Mouse (Mus musculus) left cerebral cortex, adult 2 months (tissue): ENCODE measurements at regions not wholly inside any gene's neighbourhood (a gene's known extent, or its start where the extent isn't known, plus 50 kb on each side); places are given as distances from the start of the nearest gene placed in this dataset.

Experiments used
- DNase-seq, 2 experiments: peaks; one replicate each; pipeline ENCODE4 v3.0.0; 2021 to 2022; ENCODE audit warnings: low spot score in 2 of 2, mixed read lengths in 1 of 2; ENCODE audit errors: extremely low spot score in 1 of 2
- H3K27ac ChIP-seq: fragments of 200-600 bp; 2 replicates; pipeline ENCODE4 v1.8.1; 2022
- H3K4me3 ChIP-seq: fragments of 200-600 bp; 2 replicates; pipeline ENCODE4 v1.8.1; 2022
- CTCF ChIP-seq: fragments of 200-600 bp; IDR thresholded peaks from 2 replicates; pipeline ENCODE4 v1.8.1; 2022; ENCODE audit warnings: antibody characterized with exemption, mild to moderate bottlenecking, moderate library complexity
- intact Hi-C: fragments of 180-260 bp; cut with DNase I; formaldehyde crosslinking; loops from one replicate; pipeline ENCODE4 v1.15.1; 2025

GRCm38 (mm10) chr6:49893113-49893512 is 70.6 kb downstream of the Npy start:
- no peak for DNase-seq
- H3K27ac ChIP-seq: no peak overlapping the region
- H3K4me3 ChIP-seq: no peak overlapping the region
- intact Hi-C loops: no loop called here
- no peak for TF ChIP-seq CTCF

- DNase-seq: no peak
- no peak overlapping the region for H3K27ac ChIP-seq
- no peak overlapping the region for H3K4me3 ChIP-seq
- TF ChIP-seq CTCF: no peak
- intact Hi-C loops: no loop called here
Observed at GRCm38 (mm10) chr6:49899146-49899545, 76.6 kb downstream of the Npy start.

GRCm38 (mm10) chr6:49901512-49901911 is 79.0 kb downstream of the Npy start:
- Histone ChIP-seq H3K4me3 (no peak overlapping the region), H3K27ac (no peak overlapping the region)
- no peak for TF ChIP-seq CTCF
- intact Hi-C loops: no loop called here
- DNase-seq: no peak

- intact Hi-C loops: no loop called here
- no peak for DNase-seq
- H3K27ac ChIP-seq: no peak overlapping the region
- no peak for TF ChIP-seq CTCF
- H3K4me3 ChIP-seq: no peak overlapping the region
Observed at GRCm38 (mm10) chr6:49904001-49904400, 81.5 kb downstream of the Npy start.

- no peak for TF ChIP-seq CTCF
- Histone ChIP-seq H3K4me3 (no peak overlapping the region), H3K27ac (no peak overlapping the region)
- DNase-seq: no peak
- intact Hi-C loops: no loop called here
Observed at GRCm38 (mm10) chr6:49906456-49906855, 83.9 kb downstream of the Npy start.

- intact Hi-C loops: loop anchor here (1.0 kb wide), 2 partner anchors 203 to 400 kb away; no protein-coding TSS in a partner anchor
- DNase-seq: peak; percentile 20 to 28
- H3K4me3 ChIP-seq: no peak overlapping the region
- TF ChIP-seq CTCF: peak; percentile 62
- no peak overlapping the region for H3K27ac ChIP-seq
Observed at GRCm38 (mm10) chr6:49919089-49919812, 96.7 kb downstream of the Npy start.

GRCm38 (mm10) chr6:49919813-49920170 is 97.3 kb downstream of the Npy start:
- no peak for DNase-seq
- intact Hi-C loops: loop anchor here (1.0 to 5.0 kb wide), 3 partner anchors 203 to 400 kb away; no protein-coding TSS in a partner anchor
- Histone ChIP-seq H3K4me3 (no peak overlapping the region), H3K27ac (no peak overlapping the region)
- TF ChIP-seq CTCF: no peak

- intact Hi-C loops: loop anchor here (5.0 kb wide), 1 partner anchor 368 kb away; no protein-coding TSS in a partner anchor
- Histone ChIP-seq H3K27ac (no peak overlapping the region), H3K4me3 (no peak overlapping the region)
- no peak; the same call in 1 of the 2 replicates for TF ChIP-seq CTCF
- DNase-seq: no peak
Observed at GRCm38 (mm10) chr6:49924296-49924695, 101.8 kb downstream of the Npy start.

GRCm38 (mm10) chr6:49928075-49928474 is 105.6 kb downstream of the Npy start:
- Histone ChIP-seq H3K27ac (no peak overlapping the region), H3K4me3 (no peak overlapping the region)
- no peak for TF ChIP-seq CTCF
- intact Hi-C loops: loop anchor here (5.0 kb wide), 1 partner anchor 619 kb away; no protein-coding TSS in a partner anchor
- no peak for DNase-seq

GRCm38 (mm10) chr6:49930104-49930503 is 107.6 kb downstream of the Npy start:
- intact Hi-C loops: loop anchor here (2.0 to 5.0 kb wide), 2 partner anchors 177 to 249 kb away; no protein-coding TSS in a partner anchor
- peak; percentile 62 for TF ChIP-seq CTCF
- no peak overlapping the region for H3K27ac ChIP-seq
- no peak for DNase-seq
- H3K4me3 ChIP-seq: no peak overlapping the region

GRCm38 (mm10) chr6:49943087-49943486 is 120.6 kb downstream of the Npy start:
- intact Hi-C loops: no loop called here
- no peak for TF ChIP-seq CTCF
- Histone ChIP-seq H3K27ac (no peak overlapping the region), H3K4me3 (no peak overlapping the region)
- DNase-seq: no peak

- no peak for TF ChIP-seq CTCF
- no peak for DNase-seq
- intact Hi-C loops: no loop called here
Observed at GRCm38 (mm10) chr6:49958891-49959290, 136.4 kb downstream of the Npy start.

GRCm38 (mm10) chr6:49961166-49961565 is 138.7 kb downstream of the Npy start:
- no peak for DNase-seq
- Histone ChIP-seq H3K27ac (no peak overlapping the region), H3K4me3 (no peak overlapping the region)
- no peak for TF ChIP-seq CTCF
- intact Hi-C loops: no loop called here

More at GRCm38 (mm10) chr6:49958891-49959290, 136.4 kb downstream of the Npy start:
- Histone ChIP-seq H3K27ac (no peak overlapping the region), H3K4me3 (no peak overlapping the region)
